Mouse (Mus musculus) spleen, adult 2 months (tissue): Measurements from ENCODE around the gene Gm9913. TPM values are rescaled to one million over a fixed set of nuclear protein-coding genes. Genes with fewer than 3 reads are reported as not detected.

Source experiments
- DNase-seq, 2 experiments: peaks; one replicate each; pipeline versions ENCODE4 v3.0.0 to v3.0.0-alpha.2; 2012 to 2021; ENCODE audit warnings: low spot score in 2 of 2, low read depth in 1 of 2
- H3K27ac ChIP-seq: fragments of 200-500 bp; 2 replicates; pipeline ENCODE4 v1.5.1; 2012; ENCODE audit warnings: low read length, inconsistent platforms; ENCODE audit not compliant: insufficient read depth
- H3K27me3 ChIP-seq: fragments of 200-500 bp; 2 replicates; pipeline ENCODE4 v1.6.1; 2012; ENCODE audit warnings: mild to moderate bottlenecking, moderate library complexity, low read length, inconsistent platforms; ENCODE audit not compliant: control insufficient read depth, insufficient read depth
- H3K36me3 ChIP-seq: fragments of 200-500 bp; 2 replicates; pipeline ENCODE4 v1.6.1; 2012; ENCODE audit warnings: mild to moderate bottlenecking, low read length, inconsistent platforms; ENCODE audit not compliant: control insufficient read depth, insufficient read depth
- H3K4me1 ChIP-seq: fragments of 200-500 bp; 2 replicates; pipeline ENCODE4 v1.6.1; 2011; ENCODE audit warnings: inconsistent platforms; ENCODE audit not compliant: control insufficient read depth, insufficient read depth, insufficient read length
- H3K4me3 ChIP-seq: fragments of 200-500 bp; 2 replicates; pipeline ENCODE4 v1.5.1; 2011; ENCODE audit warnings: mild to moderate bottlenecking, inconsistent platforms; ENCODE audit not compliant: insufficient read depth, insufficient read length; ENCODE audit errors: extremely low read depth
- CTCF ChIP-seq: fragments of 200-500 bp; IDR thresholded peaks from 2 replicates; pipeline ENCODE4 v1.5.1; 2011; ENCODE audit warnings: mild to moderate bottlenecking, inconsistent platforms; ENCODE audit not compliant: insufficient read depth, insufficient read length, insufficient replicate concordance; ENCODE audit errors: extremely low read depth
- POLR2A ChIP-seq: fragments of 200-500 bp; IDR thresholded peaks from 2 replicates; pipeline ENCODE4 v1.6.1; 2011; ENCODE audit warnings: low read depth, low read length, inconsistent platforms
- WGBS: fragments of 180-500 bp; shearing (Covaris S2); methylation state at CpG from one replicate; pipeline ENCODE4 v1.1.7; 2018; 5-methylcytosine and 5-hydroxymethylcytosine counted together
- polyA plus RNA-seq: library from polyadenylated mRNA; depleted of rRNA; stranded (reverse); fragments of >200 nt; gene quantifications from 2 replicates; pipeline ENCODE4 v1.2.3, GENCODE M21; 2012

The Gm9913 gene
- polyA plus RNA-seq, 1 experiment = 0.04 TPM

DNA sequence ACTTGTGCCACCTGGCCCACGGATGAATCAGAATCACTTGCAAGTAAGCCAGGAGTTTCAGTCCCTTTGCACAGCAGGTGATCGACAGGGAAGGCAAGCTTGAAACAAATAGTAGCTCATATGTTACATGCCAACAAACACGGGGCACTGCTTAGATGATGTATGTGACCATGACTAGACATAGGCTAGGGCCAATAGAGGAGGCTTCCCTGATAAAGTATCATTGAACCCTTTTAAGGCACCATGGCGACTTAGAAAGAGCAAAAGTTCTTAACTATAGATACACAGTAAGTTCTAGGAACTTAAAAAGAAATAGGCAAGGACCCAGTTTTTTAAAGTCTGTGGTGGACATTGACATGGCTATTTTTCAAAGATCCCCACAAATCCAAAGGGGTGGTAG is 3.0 kb downstream of the Gm9913 start, which contains the start of gene Fbn1:
Gene Fbn1, minus strand, starts transcription at position 101 of the 400 bp plus-strand sequence.
- WGBS = 89% methylated on average over 4 of the region's 4 CpGs
- DNase-seq = no peak
- Histone ChIP-seq H3K4me1 (peaks cover 4% of the 10 kb centered on the region; the same call in 1 of the 2 replicates), H3K27me3 (peaks cover 10% of the 10 kb centered on the region; the same call in 1 of the 2 replicates), H3K36me3 (no peaks in the 10 kb centered on the region), H3K4me3 (no peak within 1 kb of the TSS), H3K27ac (no peak within 1 kb of the TSS)
- no peak for TF ChIP-seq CTCF
- no peak for TF ChIP-seq POLR2A

DNA sequence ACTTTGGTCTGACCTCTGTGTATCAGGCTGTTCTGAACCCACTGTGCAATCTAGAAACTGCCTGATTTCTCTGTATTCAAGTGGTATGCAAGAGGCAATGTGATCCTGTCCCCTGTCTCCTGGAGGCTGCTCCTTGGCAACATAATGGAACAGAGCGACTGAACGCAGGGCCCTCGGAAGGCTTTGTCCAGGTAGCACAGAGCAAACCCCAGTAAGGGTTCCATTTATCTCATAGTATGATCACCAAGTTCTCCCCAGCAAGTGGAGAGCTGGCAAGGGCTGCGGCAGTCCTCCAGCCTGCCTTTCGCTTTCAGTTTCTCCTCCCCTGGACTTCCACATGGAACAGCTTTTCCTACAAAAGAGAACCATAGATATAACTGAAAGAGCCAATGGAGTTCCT is 3.5 kb downstream of the Gm9913 start:
- TF ChIP-seq CTCF (no peak), POLR2A (no peak)
- Histone ChIP-seq H3K4me1 (peaks cover 4% of the 10 kb centered on the region; the same call in 1 of the 2 replicates), H3K4me3 (no peak overlapping the region), H3K27me3 (peaks cover 10% of the 10 kb centered on the region; the same call in 1 of the 2 replicates), H3K27ac (no peak overlapping the region), H3K36me3 (no peaks in the 10 kb centered on the region)
- whole genome bisulfite sequencing = 88% methylated on average over 5 of the region's 5 CpGs
- no peak for DNase-seq

DNA sequence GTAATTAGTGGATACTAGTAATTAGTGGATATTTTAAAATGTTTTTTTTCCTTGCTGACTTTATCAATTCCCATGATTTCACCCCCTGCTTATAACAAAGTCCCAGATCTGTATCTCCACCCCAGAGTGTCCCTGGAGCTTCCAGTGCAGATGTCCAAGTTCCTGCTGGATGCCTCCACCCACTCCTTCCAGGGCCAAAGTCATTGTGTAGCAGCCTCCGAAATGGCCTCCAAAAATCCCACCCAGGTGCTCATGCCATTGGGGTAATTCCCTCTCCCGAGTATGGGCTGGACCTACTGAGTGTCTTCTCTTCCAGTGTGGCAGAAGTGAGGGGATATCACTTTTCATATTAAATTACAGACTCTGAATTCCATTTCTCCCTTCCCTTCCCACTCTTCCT is 5.9 kb downstream of the Gm9913 start:
- TF ChIP-seq CTCF (no peak), POLR2A (no peak)
- 88% methylated on average over 2 of the region's 2 CpGs for WGBS
- Histone ChIP-seq H3K27ac (no peak overlapping the region), H3K4me1 (peaks cover 1% of the 10 kb centered on the region; the same call in 1 of the 2 replicates), H3K4me3 (no peak overlapping the region), H3K36me3 (no peaks in the 10 kb centered on the region), H3K27me3 (peaks cover 4% of the 10 kb centered on the region; the same call in 1 of the 2 replicates)
- DNase-seq = no peak

DNA sequence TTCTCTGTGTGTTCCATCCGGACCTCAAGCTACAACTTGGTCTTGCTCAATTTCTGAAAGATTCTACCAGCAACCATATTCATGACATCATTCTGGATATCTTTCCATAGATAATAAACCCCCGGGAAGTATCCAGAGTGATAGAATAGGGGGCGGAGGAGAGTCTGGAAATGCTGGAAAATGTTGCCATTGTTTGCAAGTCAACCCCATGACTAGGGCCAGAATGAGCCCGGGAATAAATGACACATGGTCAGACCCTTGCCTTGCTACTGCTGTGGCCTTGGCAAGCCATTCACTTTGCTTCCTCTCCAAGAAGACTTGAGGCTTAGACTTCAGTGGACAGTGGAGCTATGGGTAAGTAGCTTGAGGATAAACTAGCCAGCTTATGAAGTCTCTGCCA is 7.0 kb downstream of the Gm9913 start:
- 84% methylated on average over 4 of the region's 4 CpGs for WGBS
- no peaks in the 10 kb centered on the region for H3K4me1 ChIP-seq
- no peak overlapping the region for H3K27ac ChIP-seq
- H3K27me3 ChIP-seq = no peaks in the 10 kb centered on the region
- no peaks in the 10 kb centered on the region for H3K36me3 ChIP-seq
- H3K4me3 ChIP-seq = no peak overlapping the region
- no peak for DNase-seq
- no peak for TF ChIP-seq CTCF
- no peak for TF ChIP-seq POLR2A

DNA sequence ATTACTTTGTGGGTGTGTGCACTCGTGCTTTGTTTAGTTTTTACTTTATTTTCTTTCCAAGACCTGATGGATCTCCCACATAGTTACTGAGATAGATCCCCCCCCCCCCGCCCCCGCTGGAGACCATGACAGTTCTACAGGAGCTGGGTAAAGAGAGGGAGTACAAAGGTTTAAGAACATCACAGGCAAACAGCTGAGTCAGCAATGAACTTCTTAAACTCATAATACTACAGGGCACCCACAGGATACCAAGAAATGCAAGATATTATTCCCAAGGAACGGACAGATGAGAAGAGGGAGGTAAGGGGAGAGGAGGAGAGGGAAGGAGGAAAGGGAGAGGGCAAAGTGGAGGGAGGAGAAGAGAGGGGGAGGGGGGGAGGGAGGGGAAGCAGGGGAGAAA is 7.7 kb downstream of the Gm9913 start:
- Histone ChIP-seq H3K27ac (no peak overlapping the region), H3K4me1 (no peaks in the 10 kb centered on the region), H3K4me3 (no peak overlapping the region), H3K27me3 (no peaks in the 10 kb centered on the region), H3K36me3 (no peaks in the 10 kb centered on the region)
- DNase-seq = no peak
- WGBS = 88% methylated on average over 4 of the region's 4 CpGs
- TF ChIP-seq POLR2A (no peak), CTCF (no peak)

DNA sequence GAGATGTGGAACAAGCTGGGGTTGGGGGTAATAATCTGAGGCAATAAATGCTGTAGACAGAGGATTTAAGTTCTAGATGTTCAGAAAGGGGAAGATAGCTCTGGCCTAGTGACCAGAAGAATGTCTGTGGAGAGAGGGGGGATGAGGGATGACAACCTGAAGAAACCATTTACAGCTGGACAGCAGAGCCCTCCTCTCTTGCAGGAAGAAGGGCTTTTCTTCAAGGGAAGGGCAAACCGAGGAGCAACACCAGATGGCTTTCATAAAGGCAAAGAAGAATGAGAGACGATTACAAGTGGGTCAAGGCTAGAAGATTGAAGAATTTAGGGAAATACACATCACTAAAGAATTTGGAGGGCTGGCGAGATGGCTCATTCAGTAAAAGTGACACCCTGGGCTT is 9.5 kb downstream of the Gm9913 start:
- no peak for DNase-seq
- no peaks in the 10 kb centered on the region for H3K27me3 ChIP-seq
- no peak overlapping the region for H3K4me3 ChIP-seq
- WGBS = 87% methylated on average over 3 of the region's 3 CpGs
- no peaks in the 10 kb centered on the region for H3K4me1 ChIP-seq
- H3K36me3 ChIP-seq = no peaks in the 10 kb centered on the region
- H3K27ac ChIP-seq = no peak overlapping the region
- no peak for TF ChIP-seq CTCF
- no peak for TF ChIP-seq POLR2A

DNA sequence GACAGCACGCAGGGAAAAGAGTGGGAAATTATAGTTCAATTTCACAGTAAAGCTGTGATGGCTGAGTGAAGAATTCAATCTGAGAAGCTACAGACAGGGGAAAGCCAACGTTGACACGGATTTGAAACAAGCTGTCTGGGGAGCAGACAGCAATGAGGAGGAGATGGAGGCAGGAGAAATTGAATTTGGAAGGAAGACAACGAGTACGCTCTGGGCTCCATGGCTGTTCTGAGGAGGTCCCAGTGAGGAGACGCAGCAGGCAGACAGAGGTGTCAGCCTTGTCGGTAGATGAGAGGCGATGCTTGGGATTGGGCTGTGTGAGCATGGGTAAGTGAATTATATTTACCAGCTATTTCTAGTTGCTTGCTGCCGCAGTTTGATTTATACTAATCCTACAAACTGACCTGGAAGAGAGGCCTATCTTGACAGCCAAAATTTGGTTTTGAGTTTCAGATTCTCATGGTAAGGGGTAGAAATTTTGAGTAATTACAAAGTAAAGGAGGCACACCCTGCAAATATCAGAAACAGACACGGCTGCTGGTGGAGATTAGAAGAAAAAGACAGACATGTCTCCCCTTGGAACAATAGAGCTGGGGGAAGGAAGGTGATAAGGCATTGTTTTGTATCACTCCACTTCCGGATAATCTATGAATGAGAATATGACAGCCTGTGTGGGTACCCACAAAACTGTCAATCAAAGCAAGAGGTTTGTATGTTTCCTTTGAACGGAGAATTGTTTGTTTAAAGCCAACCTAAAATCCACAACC is 10.6 kb downstream of the Gm9913 start:
- no peak overlapping the region for H3K4me3 ChIP-seq
- no peaks in the 10 kb centered on the region for H3K36me3 ChIP-seq
- TF ChIP-seq POLR2A (no peak), CTCF (no peak)
- H3K4me1 ChIP-seq = no peaks in the 10 kb centered on the region
- WGBS = 71% methylated on average over 12 of the region's 12 CpGs
- H3K27me3 ChIP-seq = no peaks in the 10 kb centered on the region
- no peak for DNase-seq
- no peak overlapping the region for H3K27ac ChIP-seq
